Mouse (Mus musculus): ENCODE data around the gene Slc29a4.

Gene Slc29a4

GRCm38 (mm10) chr5:142739941-142740340 is 47.6 kb downstream of the Slc29a4 start:
- DNase-seq (ENCODE audit: low spot score in 2 of 2), result no peak

GRCm38 (mm10) chr5:142747026-142747629 is 54.8 kb downstream of the Slc29a4 start:
- no peak for DNase-seq (ENCODE audit: low spot score in 2 of 2)

- DNase-seq (ENCODE audit: low spot score in 2 of 2), result no peak
Observed at GRCm38 (mm10) chr5:142750173-142750572, 57.9 kb downstream of the Slc29a4 start.

GRCm38 (mm10) chr5:142752241-142752640 is 59.9 kb downstream of the Slc29a4 start:
- no peak for DNase-seq (ENCODE audit: low spot score in 2 of 2)

- no peak for DNase-seq (ENCODE audit: low spot score in 2 of 2)
Observed at GRCm38 (mm10) chr5:142759786-142760185, 67.5 kb downstream of the Slc29a4 start.

GRCm38 (mm10) chr5:142761326-142761983 is 69.1 kb downstream of the Slc29a4 start:
- no peak for DNase-seq (ENCODE audit: low spot score in 2 of 2)

GRCm38 (mm10) chr5:142762082-142762807 is 69.9 kb downstream of the Slc29a4 start:
- no peak for DNase-seq (ENCODE audit: low spot score in 2 of 2)

- no peak for DNase-seq (ENCODE audit: low spot score in 2 of 2)
Observed at GRCm38 (mm10) chr5:142764306-142764705, 72.0 kb downstream of the Slc29a4 start.

- no peak for DNase-seq (ENCODE audit: low spot score in 2 of 2)
Observed at GRCm38 (mm10) chr5:142764889-142765288, 72.6 kb downstream of the Slc29a4 start.

- no peak for DNase-seq (ENCODE audit: low spot score in 2 of 2)
Observed at GRCm38 (mm10) chr5:142766708-142767107, 74.4 kb downstream of the Slc29a4 start.

GRCm38 (mm10) chr5:142767937-142768336 is 75.6 kb downstream of the Slc29a4 start:
- peak; percentile 60 to 71 for DNase-seq (ENCODE audit: low spot score in 2 of 2)

GRCm38 (mm10) chr5:142768352-142769267 is 76.3 kb downstream of the Slc29a4 start:
- no peak for DNase-seq (ENCODE audit: low spot score in 2 of 2)

GRCm38 (mm10) chr5:142769641-142770040 is 77.3 kb downstream of the Slc29a4 start:
- no peak for DNase-seq (ENCODE audit: low spot score in 2 of 2)

- DNase-seq (ENCODE audit: low spot score in 2 of 2), result no peak
Observed at GRCm38 (mm10) chr5:142771034-142771433, 78.7 kb downstream of the Slc29a4 start.

- DNase-seq (ENCODE audit: low spot score in 2 of 2), result no peak
Observed at GRCm38 (mm10) chr5:142771964-142772363, 79.7 kb downstream of the Slc29a4 start.

All from urinary bladder, postnatal 36 days (tissue).